Mouse (Mus musculus) stomach, postnatal 0 days (tissue): ENCODE measurements around the gene Tas1r1. TPM values are rescaled to one million over a fixed set of nuclear protein-coding genes. Genes with fewer than 3 reads are reported as not detected.

Experiments
- ATAC-seq: fragments of 200-750 bp; cut with Nextera tagmentation; 2 replicates; pipeline ENCODE4 v1.8.0; 2017; ENCODE audit not compliant: low FRiP score, low TSS enrichment
- DNase-seq: peaks from one replicate; pipeline ENCODE4 v3.0.0-alpha.2; 2016; ENCODE audit warnings: low spot score
- H3K27ac ChIP-seq: fragments of 300-500 bp; sonication (generic); replicated peaks from 2 replicates; pipeline ENCODE4 v1.5.1; 2014; ENCODE audit warnings: mild to moderate bottlenecking, control low read depth
- H3K27me3 ChIP-seq: fragments of 300-500 bp; sonication (generic); 2 replicates; pipeline ENCODE4 v1.6.1; 2014; ENCODE audit warnings: low read length; ENCODE audit not compliant: control insufficient read depth, insufficient read depth
- H3K36me3 ChIP-seq: fragments of 300-500 bp; sonication (generic); 2 replicates; pipeline ENCODE4 v1.6.1; 2014; ENCODE audit warnings: low read length, mixed read lengths; ENCODE audit not compliant: control insufficient read depth, insufficient read depth
- H3K4me1 ChIP-seq: fragments of 300-500 bp; sonication (generic); replicated peaks from 2 replicates; pipeline ENCODE4 v1.6.1; 2014; ENCODE audit warnings: antibody characterized with exemption; ENCODE audit not compliant: control insufficient read depth, insufficient read depth
- H3K4me2 ChIP-seq: fragments of 300-500 bp; sonication (generic); replicated peaks from 2 replicates; pipeline ENCODE4 v1.6.1; 2014; ENCODE audit warnings: low read depth, mild to moderate bottlenecking, control low read depth, moderate library complexity
- H3K4me3 ChIP-seq: fragments of 300-500 bp; sonication (generic); 2 replicates; pipeline ENCODE4 v1.5.1; 2014; ENCODE audit warnings: low read depth, low read length, control low read depth
- H3K9ac ChIP-seq: fragments of 300-500 bp; sonication (generic); 2 replicates; pipeline ENCODE4 v1.6.1; 2014; ENCODE audit warnings: mild to moderate bottlenecking, low read length, control low read depth, mixed read lengths
- H3K9me3 ChIP-seq: fragments of 300-500 bp; sonication (generic); 2 replicates; pipeline ENCODE4 v1.6.1; 2016; ENCODE audit warnings: low read length; ENCODE audit not compliant: control insufficient read depth
- CTCF ChIP-seq: IDR thresholded peaks from 2 replicates; pipeline ENCODE4 v1.5.1; 2016; ENCODE audit warnings: antibody characterized with exemption, low read depth, mild to moderate bottlenecking, moderate library complexity
- EP300 ChIP-seq: optimal IDR thresholded peaks from 2 replicates; pipeline ENCODE3; 2016; ENCODE audit warnings: antibody characterized with exemption
- WGBS: fragments of 180-500 bp; shearing (Covaris S2); extraction: QIAGEN DNeasy Blood & Tissue Kit; methylation state at CpG from one replicate; pipeline ENCODE4 v1.1.7; 2014; 5-methylcytosine and 5-hydroxymethylcytosine counted together
- polyA plus RNA-seq: library from polyadenylated mRNA; unstranded; fragments of >200 nt; fragmentation: Nextera tagmentation; extraction: Ambion mirVana; gene quantifications from 2 replicates; pipeline ENCODE4 v1.2.1, GENCODE M21; 2015

Tas1r1 gene
- 0.12 and 0.16 TPM in 2 replicates for polyA plus RNA-seq

GRCm38 (mm10) chr4:152038225-152038984 lies at the start of gene Tas1r1:
Gene Tas1r1 (minus strand): TSS chr4:152038568.
- H3K4me3 ChIP-seq = peak within 1 kb of the TSS; percentile 95

GRCm38 (mm10) chr4:152088133-152088532 lies 49.8 kb upstream of the Tas1r1 start:
- Histone ChIP-seq H3K4me1 (0 out of 2 replicates have a peak, but pooled peaks cover 5% of the 10 kb centered on the region), H3K27me3 (no peaks in the 10 kb centered on the region), H3K4me3 (no peak overlapping the region), H3K9ac (peak overlapping the region; percentile 79), H3K9me3 (no peaks in the 10 kb centered on the region), H3K36me3 (no peaks in the 10 kb centered on the region), H3K4me2 (peak overlapping the region; percentile 86), H3K27ac (no peak overlapping the region)
- DNase-seq (no peak), ATAC-seq (no peak)
- no peak for TF ChIP-seq CTCF
- no peak for TF ChIP-seq EP300
- 33% methylated on average over 4 of the region's 4 CpGs for WGBS

More at GRCm38 (mm10) chr4:152038225-152038984, at the start of gene Tas1r1:
- DNase-seq (no peak), ATAC-seq (no peak)
- Histone ChIP-seq H3K27ac (peak within 1 kb of the TSS; percentile 67; the same call in 1 of the 2 replicates), H3K4me1 (no peaks in the 10 kb centered on the region), H3K36me3 (peaks cover 13% of the 10 kb centered on the region), H3K9me3 (no peaks in the 10 kb centered on the region), H3K4me2 (peak within 1 kb of the TSS; percentile 98), H3K9ac (peak within 1 kb of the TSS; percentile 87), H3K27me3 (no peaks in the 10 kb centered on the region)
- WGBS = 32% methylated on average over 10 of the region's 10 CpGs
- TF ChIP-seq EP300 = no peak

GRCm38 (mm10) chr4:152087211-152088081 lies 49.1 kb upstream of the Tas1r1 start:
- DNase-seq = no peak
- peak overlapping the region; percentile 79 for H3K9ac ChIP-seq
- peak overlapping the region; percentile 86 for H3K4me2 ChIP-seq
- H3K4me1 ChIP-seq = 0 out of 2 replicates have a peak, but pooled peaks cover 5% of the 10 kb centered on the region
- WGBS = 8% methylated on average over 12 of the region's 12 CpGs
- H3K36me3 ChIP-seq = no peaks in the 10 kb centered on the region
- no peaks in the 10 kb centered on the region for H3K9me3 ChIP-seq
- no peaks in the 10 kb centered on the region for H3K27me3 ChIP-seq
- H3K27ac ChIP-seq = 0 out of 2 replicates have a peak overlapping the region, but pooled peaks have one; percentile 18
- peak overlapping the region; percentile 73 for H3K4me3 ChIP-seq
- TF ChIP-seq CTCF (no peak), EP300 (no peak)
- no peak for ATAC-seq

DNA sequence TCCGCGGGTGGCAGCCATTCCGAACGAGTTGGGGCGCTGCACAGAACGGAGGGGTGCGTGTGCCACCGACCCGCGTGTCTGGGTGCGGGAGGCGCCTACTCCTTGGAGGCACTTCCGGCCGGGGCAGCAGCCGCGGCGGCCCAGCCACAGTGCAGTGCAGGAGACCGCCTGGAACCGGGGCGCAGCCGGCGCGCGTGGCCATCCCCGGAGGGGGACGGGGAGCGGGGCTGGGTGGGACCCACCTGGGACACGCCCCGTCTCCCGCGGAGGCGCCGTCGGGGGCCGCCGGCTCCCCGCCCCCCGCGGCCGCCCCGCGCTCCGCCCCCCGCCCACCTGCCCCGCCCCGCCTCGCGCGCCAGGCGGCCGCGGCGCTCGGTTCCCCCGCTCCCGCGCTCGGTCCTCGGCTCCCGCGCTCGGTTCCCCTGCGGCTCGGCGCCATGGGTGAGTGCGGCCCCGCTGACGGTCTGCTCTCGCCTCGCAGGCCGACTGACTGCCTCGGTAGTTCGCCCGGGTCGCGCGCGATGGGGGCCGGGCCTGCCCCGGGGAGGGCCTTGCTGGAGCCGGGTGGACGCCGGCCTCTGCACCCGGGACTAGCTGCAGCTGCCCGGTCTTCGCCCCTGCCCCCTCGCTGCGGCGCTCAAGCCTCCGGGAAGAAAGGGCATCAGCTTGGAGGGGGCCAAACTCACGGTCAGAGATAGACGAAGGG lies 48.3 kb upstream of the Tas1r1 start:
- under 1% methylated on average over 35 of the region's 92 CpGs for WGBS
- Histone ChIP-seq H3K4me2 (peak overlapping the region; percentile 86), H3K27ac (peak overlapping the region; percentile 58; the same call in 1 of the 2 replicates), H3K36me3 (no peaks in the 10 kb centered on the region), H3K4me1 (0 out of 2 replicates have a peak, but pooled peaks cover 5% of the 10 kb centered on the region), H3K9me3 (no peaks in the 10 kb centered on the region), H3K27me3 (no peaks in the 10 kb centered on the region), H3K4me3 (peak overlapping the region; percentile 73), H3K9ac (peak overlapping the region; percentile 79)
- DNase-seq (peak; percentile 76), ATAC-seq (peak; percentile 84)
- peak; percentile 27 for TF ChIP-seq CTCF
- TF ChIP-seq EP300 = no peak

- 81% methylated on average over 7 of the region's 7 CpGs for WGBS
- no peak for ATAC-seq
Measured at GRCm38 (mm10) chr4:152084616-152085015, 46.2 kb upstream of the Tas1r1 start.

More at GRCm38 (mm10) chr4:152084616-152085015, 46.2 kb upstream of the Tas1r1 start:
- H3K9me3 ChIP-seq = no peaks in the 10 kb centered on the region
- TF ChIP-seq CTCF (no peak), EP300 (no peak)
- no peak overlapping the region for H3K4me3 ChIP-seq
- H3K36me3 ChIP-seq = no peaks in the 10 kb centered on the region
- no peaks in the 10 kb centered on the region for H3K27me3 ChIP-seq
- H3K4me2 ChIP-seq = no peak overlapping the region
- no peak overlapping the region for H3K27ac ChIP-seq
- DNase-seq = no peak
- H3K9ac ChIP-seq = no peak overlapping the region
- 0 out of 2 replicates have a peak, but pooled peaks cover 5% of the 10 kb centered on the region for H3K4me1 ChIP-seq
